Mouse (Mus musculus) embryonic facial prominence, embryonic 14.5 days (tissue): ENCODE results near the gene Srgap2. TPM values are rescaled to one million over a fixed set of nuclear protein-coding genes. Genes with fewer than 3 reads are reported as not detected.
A peak's percentile ranks its signal among the peaks of the same experiment; 100 is the strongest.

Experiments
- ATAC-seq: fragments of 200-750 bp; cut with Nextera tagmentation; 2 replicates; pipeline ENCODE4 v1.8.0; 2017; ENCODE audit warnings: low read depth, moderate number of reproducible peaks, moderate TSS enrichment
- DNase-seq: peaks from one replicate; pipeline ENCODE4 v3.0.0-alpha.2; 2015; ENCODE audit warnings: low spot score
- H3K27ac ChIP-seq: fragments of 300-500 bp; sonication (generic); replicated peaks from 2 replicates; pipeline ENCODE4 v1.5.1; 2014; ENCODE audit warnings: low read depth, mild to moderate bottlenecking, low read length, moderate library complexity
- H3K27me3 ChIP-seq: fragments of 300-500 bp; sonication (generic); replicated peaks from 2 replicates; pipeline ENCODE4 v1.6.1; 2014; ENCODE audit warnings: low read length; ENCODE audit not compliant: control insufficient read depth, insufficient read depth
- H3K36me3 ChIP-seq: fragments of 300-500 bp; sonication (generic); 2 replicates; pipeline ENCODE4 v1.6.1; 2014; ENCODE audit warnings: low read length, mixed read lengths; ENCODE audit not compliant: control insufficient read depth, insufficient read depth
- H3K4me1 ChIP-seq: fragments of 300-500 bp; sonication (generic); 2 replicates; pipeline ENCODE4 v1.6.1; 2014; ENCODE audit warnings: antibody characterized with exemption, low read length; ENCODE audit not compliant: control insufficient read depth, insufficient read depth
- H3K4me2 ChIP-seq: fragments of 300-500 bp; sonication (generic); 2 replicates; pipeline ENCODE4 v1.6.1; 2014; ENCODE audit warnings: low read depth, mild to moderate bottlenecking, low read length, moderate library complexity, mixed read lengths
- H3K4me3 ChIP-seq: fragments of 300-500 bp; sonication (generic); 2 replicates; pipeline ENCODE4 v1.5.1; 2014; ENCODE audit warnings: low read depth, mild to moderate bottlenecking, low read length
- H3K9ac ChIP-seq: fragments of 300-500 bp; sonication (generic); 2 replicates; pipeline ENCODE4 v1.6.1; 2014; ENCODE audit warnings: low read depth, mild to moderate bottlenecking, low read length, moderate library complexity, mixed read lengths
- H3K9me3 ChIP-seq: fragments of 300-500 bp; sonication (generic); 2 replicates; pipeline ENCODE4 v1.6.1; 2016; ENCODE audit warnings: low read length; ENCODE audit not compliant: control insufficient read depth
- WGBS: fragments of 180-500 bp; shearing (Covaris S2); extraction: QIAGEN DNeasy Blood & Tissue Kit; methylation state at CpG from one replicate; pipeline ENCODE4 v1.1.7; 2014; 5-methylcytosine and 5-hydroxymethylcytosine counted together
- polyA plus RNA-seq: library from polyadenylated mRNA; unstranded; fragments of >200 nt; fragmentation: Nextera tagmentation; extraction: Ambion mirVana; gene quantifications from 2 replicates; pipeline ENCODE4 v1.2.1, GENCODE M21; 2014

Gene Srgap2
- polyA plus RNA-seq, 1 experiment from 2014 or later: 21.3 TPM

DNA sequence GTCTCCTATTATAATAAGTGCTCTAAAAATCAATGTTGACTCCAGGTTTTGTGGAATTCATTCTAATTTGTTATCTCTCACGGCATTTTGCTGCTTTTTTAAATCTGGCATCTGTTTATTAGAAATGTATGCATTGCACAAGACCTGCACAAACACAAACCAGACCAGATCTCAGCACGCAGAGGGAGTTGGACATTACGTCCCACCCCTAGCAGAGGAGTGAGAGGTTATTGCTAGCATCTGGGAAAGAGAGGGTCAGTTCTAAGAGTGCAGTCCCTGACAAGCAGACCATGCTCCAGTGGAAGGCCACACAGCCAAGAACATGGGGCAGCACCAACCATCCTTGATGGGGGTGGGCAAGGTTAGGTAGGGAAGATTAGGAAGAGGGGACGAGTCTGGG, 242.5 kb downstream of the Srgap2 start:
- peaks cover 6% of the 10 kb centered on the region; the same call in 1 of the 2 replicates for H3K4me1 ChIP-seq
- DNase-seq (no peak), ATAC-seq (no peak)
- H3K36me3 ChIP-seq: peaks cover 27% of the 10 kb centered on the region
- no peak overlapping the region for H3K9ac ChIP-seq
- no peaks in the 10 kb centered on the region for H3K27me3 ChIP-seq
- H3K9me3 ChIP-seq: no peaks in the 10 kb centered on the region
- no peak overlapping the region for H3K27ac ChIP-seq
- H3K4me3 ChIP-seq: no peak overlapping the region
- 73% methylated on average over 4 of the region's 4 CpGs for WGBS
- H3K4me2 ChIP-seq: no peak overlapping the region

DNA sequence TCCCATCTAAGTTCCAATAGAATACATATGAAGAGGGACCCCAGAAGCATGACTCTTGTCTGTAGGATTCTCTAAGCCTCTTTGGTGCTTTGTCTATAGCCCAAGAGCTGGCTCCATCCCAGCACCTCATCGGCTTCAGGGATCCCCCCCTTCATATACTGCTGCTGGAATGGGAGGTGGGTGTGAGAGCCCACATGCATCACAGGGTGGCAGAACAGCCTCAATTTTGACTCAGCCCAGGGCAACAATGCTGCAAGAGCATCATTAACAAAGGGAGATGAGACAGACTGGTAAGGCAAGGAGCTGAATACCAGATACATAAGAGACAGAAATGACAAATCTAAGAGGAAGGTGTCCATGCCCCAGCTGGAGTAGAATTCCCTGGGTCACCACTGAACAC, 243.0 kb downstream of the Srgap2 start:
- 91% methylated on average over 1 of the region's 1 CpGs for WGBS
- Histone ChIP-seq H3K4me1 (peaks cover 8% of the 10 kb centered on the region; the same call in 1 of the 2 replicates), H3K36me3 (peaks cover 23% of the 10 kb centered on the region), H3K27me3 (no peaks in the 10 kb centered on the region), H3K4me3 (no peak overlapping the region), H3K9me3 (no peaks in the 10 kb centered on the region), H3K27ac (no peak overlapping the region), H3K9ac (no peak overlapping the region), H3K4me2 (no peak overlapping the region)
- ATAC-seq (no peak), DNase-seq (no peak)

DNA sequence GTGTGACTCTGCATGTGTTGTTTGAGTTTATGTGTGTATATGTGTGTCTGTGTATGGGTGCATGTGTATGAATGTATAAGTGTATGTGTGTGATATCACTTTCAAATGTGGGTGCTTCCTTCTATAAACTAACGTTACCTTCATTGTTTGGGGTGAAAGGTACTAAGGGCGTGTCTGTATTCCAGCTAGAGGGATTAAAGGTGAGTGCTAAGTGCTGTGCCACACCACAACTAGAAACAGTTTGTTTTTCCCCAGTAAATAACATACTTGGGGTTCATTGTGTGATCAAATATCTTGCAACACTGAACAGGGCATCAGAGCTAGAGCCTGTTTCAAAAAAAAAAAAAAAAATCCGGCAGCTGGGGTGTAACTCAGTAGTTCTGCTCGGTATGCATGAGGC, 245.4 kb downstream of the Srgap2 start:
- DNase-seq: no peak
- H3K36me3 ChIP-seq: 0 out of 2 replicates have a peak, but pooled peaks cover 6% of the 10 kb centered on the region
- no peak overlapping the region for H3K9ac ChIP-seq
- 40% methylated on average over 4 of the region's 4 CpGs for WGBS
- no peak for ATAC-seq
- no peaks in the 10 kb centered on the region for H3K9me3 ChIP-seq
- H3K27ac ChIP-seq: no peak overlapping the region
- no peaks in the 10 kb centered on the region for H3K27me3 ChIP-seq
- no peak overlapping the region for H3K4me2 ChIP-seq
- H3K4me1 ChIP-seq: peaks cover 11% of the 10 kb centered on the region; the same call in 1 of the 2 replicates
- no peak overlapping the region for H3K4me3 ChIP-seq

- no peak overlapping the region for H3K4me2 ChIP-seq
- H3K36me3 ChIP-seq: no peaks in the 10 kb centered on the region
- H3K9ac ChIP-seq: no peak overlapping the region
- 48% methylated on average over 3 of the region's 3 CpGs for WGBS
- no peak for DNase-seq
- H3K27me3 ChIP-seq: no peaks in the 10 kb centered on the region
- H3K4me3 ChIP-seq: no peak overlapping the region
- 0 out of 2 replicates have a peak, but pooled peaks have one; percentile 20 for ATAC-seq
- peaks cover 11% of the 10 kb centered on the region; the same call in 1 of the 2 replicates for H3K4me1 ChIP-seq
- no peak overlapping the region for H3K27ac ChIP-seq
- no peaks in the 10 kb centered on the region for H3K9me3 ChIP-seq
These were observed 246.9 kb downstream of the Srgap2 start for GRCm38 (mm10) chr1:131280280-131280679.

DNA sequence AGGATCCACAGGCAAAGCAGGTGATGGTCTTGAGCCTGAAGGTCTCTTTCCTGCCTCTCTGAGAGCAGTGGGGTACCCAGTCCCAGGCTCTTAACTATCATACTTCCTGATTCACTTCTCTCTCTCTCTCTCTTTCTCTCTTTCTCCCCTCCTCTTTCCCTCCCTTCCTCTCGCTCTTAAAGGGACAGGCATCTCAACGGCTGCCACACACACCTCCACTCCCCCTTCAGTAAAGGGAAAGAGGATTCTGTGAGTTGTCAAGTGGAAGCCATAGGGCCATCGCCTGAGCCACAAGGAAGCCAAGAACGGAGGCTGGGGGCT, 247.7 kb downstream of the Srgap2 start, which contains the start of gene Ikbke:
TSS of gene Ikbke (minus strand) at position 151 of the 321 bp plus-strand sequence.
- Histone ChIP-seq H3K27me3 (no peaks in the 10 kb centered on the region), H3K4me2 (peak within 1 kb of the TSS; percentile 56), H3K9me3 (no peaks in the 10 kb centered on the region), H3K4me1 (peaks cover 11% of the 10 kb centered on the region; the same call in 1 of the 2 replicates), H3K4me3 (peak within 1 kb of the TSS; percentile 39), H3K9ac (peak within 1 kb of the TSS; percentile 56), H3K27ac (no peak within 1 kb of the TSS; the same call in 1 of the 2 replicates), H3K36me3 (no peaks in the 10 kb centered on the region)
- DNase-seq: no peak
- WGBS: 27% methylated on average over 4 of the region's 4 CpGs
- ATAC-seq: no peak

GRCm38 (mm10) chr1:131278606-131279455, 248.3 kb downstream of the Srgap2 start:
- peak overlapping the region; percentile 56 for H3K4me2 ChIP-seq
- WGBS: 40% methylated on average over 8 of the region's 8 CpGs
- no peaks in the 10 kb centered on the region for H3K36me3 ChIP-seq
- no peaks in the 10 kb centered on the region for H3K9me3 ChIP-seq
- H3K9ac ChIP-seq: peak overlapping the region; percentile 56
- H3K27ac ChIP-seq: no peak overlapping the region; the same call in 1 of the 2 replicates
- H3K27me3 ChIP-seq: no peaks in the 10 kb centered on the region
- no peak for ATAC-seq
- peak overlapping the region; percentile 39 for H3K4me3 ChIP-seq
- peaks cover 11% of the 10 kb centered on the region; the same call in 1 of the 2 replicates for H3K4me1 ChIP-seq
- DNase-seq: no peak

GRCm38 (mm10) chr1:131276831-131277230, 250.3 kb downstream of the Srgap2 start:
- Histone ChIP-seq H3K27me3 (no peaks in the 10 kb centered on the region), H3K4me3 (no peak overlapping the region), H3K4me1 (peaks cover 6% of the 10 kb centered on the region; the same call in 1 of the 2 replicates), H3K9ac (no peak overlapping the region), H3K4me2 (no peak overlapping the region), H3K27ac (no peak overlapping the region), H3K9me3 (no peaks in the 10 kb centered on the region), H3K36me3 (no peaks in the 10 kb centered on the region)
- DNase-seq (no peak), ATAC-seq (no peak)

- Histone ChIP-seq H3K4me1 (peaks cover 6% of the 10 kb centered on the region; the same call in 1 of the 2 replicates), H3K36me3 (no peaks in the 10 kb centered on the region), H3K4me2 (no peak overlapping the region), H3K9ac (no peak overlapping the region), H3K9me3 (no peaks in the 10 kb centered on the region), H3K27me3 (no peaks in the 10 kb centered on the region), H3K4me3 (no peak overlapping the region), H3K27ac (no peak overlapping the region)
- DNase-seq (no peak), ATAC-seq (no peak)
- WGBS: 85% methylated on average over 14 of the region's 14 CpGs
These were observed 251.6 kb downstream of the Srgap2 start for GRCm38 (mm10) chr1:131275577-131275976.
